Mouse (Mus musculus): Measurements from ENCODE around the gene Gm20481.
"Not testable (repeated sequence)": the region's sequence is repeated elsewhere in the genome, so short reads cannot be mapped to it uniquely, and the experiment has no call there.

Gene Gm20481

GRCm38 (mm10) chr17:35003022-35003838, 33.5 kb downstream of the Gm20481 start:
- DNase-seq (ENCODE audit: low spot score) = no peak

- DNase-seq (ENCODE audit: low spot score) = no peak
Observed at GRCm38 (mm10) chr17:35004075-35004717, 34.5 kb downstream of the Gm20481 start.

DNA sequence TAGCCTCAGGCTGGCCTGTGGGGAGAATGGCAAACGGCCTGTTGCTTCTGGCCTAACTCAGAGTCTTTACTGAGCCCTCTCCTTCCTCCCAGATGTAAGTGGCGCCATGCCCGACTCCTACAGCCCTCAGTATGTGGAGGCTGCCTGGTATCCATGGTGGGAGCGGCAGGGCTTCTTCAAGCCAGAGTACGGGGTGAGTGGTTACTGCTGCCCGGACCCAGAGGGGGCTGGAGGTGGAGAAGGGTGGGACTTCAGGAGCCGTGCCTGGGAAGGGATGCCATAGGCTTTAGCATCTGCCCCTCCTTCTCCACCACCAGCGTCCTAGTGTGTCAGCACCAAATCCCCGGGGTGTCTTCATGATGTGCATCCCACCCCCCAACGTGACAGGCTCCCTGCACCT, 35.4 kb downstream of the Gm20481 start:
- DNase-seq (ENCODE audit: low spot score) = no peak

- not testable (repeated sequence) for DNase-seq (ENCODE audit: low spot score)
Observed at GRCm38 (mm10) chr17:35005902-35006301, 36.2 kb downstream of the Gm20481 start.

- no peak for DNase-seq (ENCODE audit: low spot score)
Observed at GRCm38 (mm10) chr17:35007387-35007991, 37.8 kb downstream of the Gm20481 start.

DNA sequence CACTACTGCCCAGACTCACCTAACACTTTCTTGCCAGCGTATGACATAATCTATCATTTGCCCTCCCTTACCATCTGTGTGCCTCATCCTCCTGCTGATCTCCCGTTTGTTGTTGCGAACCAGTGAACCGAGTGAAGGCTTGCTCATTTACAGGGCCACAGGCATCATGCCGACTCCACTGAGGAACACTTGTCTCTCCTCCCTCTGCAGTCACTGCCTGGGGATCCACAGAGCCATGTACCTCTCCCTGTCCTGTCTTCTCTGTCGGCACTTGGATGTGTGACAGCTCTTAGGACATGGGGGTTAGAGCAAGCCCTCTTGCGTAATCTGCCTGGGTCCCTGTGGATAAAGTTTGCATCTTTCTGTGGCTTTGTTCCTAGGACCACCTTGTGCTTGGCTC, 39.9 kb downstream of the Gm20481 start:
- no peak for DNase-seq (ENCODE audit: low spot score)

DNA sequence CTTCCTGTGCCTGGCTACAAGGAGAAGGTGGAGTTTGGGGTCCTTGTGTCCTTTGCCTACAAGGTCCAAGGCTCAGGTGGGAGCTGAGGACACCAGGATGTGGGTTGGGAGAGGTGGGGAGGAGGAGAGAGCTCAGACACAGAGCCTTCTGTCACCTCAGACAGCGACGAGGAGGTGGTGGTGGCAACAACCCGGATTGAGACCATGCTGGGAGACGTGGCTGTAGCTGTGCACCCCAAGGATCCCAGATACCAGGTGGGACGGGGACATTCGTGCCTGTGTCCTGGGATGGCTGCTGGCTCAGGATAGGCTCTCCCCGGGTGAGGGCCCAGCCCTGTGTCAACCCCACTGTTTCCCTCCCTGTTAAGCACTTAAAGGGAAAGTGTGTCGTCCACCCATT, 41.7 kb downstream of the Gm20481 start:
- DNase-seq (ENCODE audit: low spot score) = no peak

DNA sequence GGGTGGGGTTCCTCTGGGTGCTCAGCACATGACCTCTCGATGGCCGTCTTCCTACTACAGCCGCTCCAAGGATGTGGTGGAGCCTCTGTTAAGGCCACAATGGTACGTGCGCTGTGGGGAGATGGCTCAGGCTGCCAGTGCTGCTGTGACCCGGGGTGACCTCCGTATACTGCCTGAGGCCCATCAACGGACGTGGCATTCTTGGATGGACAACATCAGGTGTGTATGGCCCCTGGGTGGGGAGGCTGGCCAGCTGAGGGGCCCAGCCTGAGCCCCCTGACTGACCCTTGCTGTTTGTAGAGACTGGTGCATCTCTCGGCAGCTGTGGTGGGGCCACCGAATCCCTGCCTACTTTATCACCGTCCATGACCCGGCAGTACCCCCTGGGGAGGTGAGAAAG, 42.7 kb downstream of the Gm20481 start:
- DNase-seq (ENCODE audit: low spot score) = no peak

- no peak for DNase-seq (ENCODE audit: low spot score)
Observed at GRCm38 (mm10) chr17:35013221-35013620, 43.5 kb downstream of the Gm20481 start.

DNA sequence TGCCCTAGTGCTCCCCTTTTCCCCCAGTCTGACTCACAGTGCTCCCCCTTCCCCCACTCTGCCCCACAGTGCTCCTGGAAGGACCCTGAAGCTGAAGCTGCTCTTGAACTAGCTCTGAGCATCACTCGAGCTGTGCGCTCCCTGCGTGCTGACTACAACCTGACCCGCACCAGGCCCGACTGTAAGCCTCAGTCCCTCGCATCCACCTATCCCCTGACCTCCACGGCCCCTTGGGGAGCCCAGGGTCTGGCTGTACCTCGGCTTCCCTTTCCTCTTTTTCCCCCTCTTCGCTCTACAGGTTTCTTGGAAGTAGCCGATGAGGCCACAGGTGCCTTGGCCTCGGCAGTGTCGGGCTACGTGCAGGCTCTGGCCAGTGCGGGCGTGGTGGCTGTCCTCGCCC, 45.6 kb downstream of the Gm20481 start:
- DNase-seq (ENCODE audit: low spot score) = no peak

GRCm38 (mm10) chr17:35016376-35016775, 46.7 kb downstream of the Gm20481 start, which contains the start of gene Vwa7:
Vwa7 (plus strand) TSS chr17:35016579.
- no peak for DNase-seq (ENCODE audit: low spot score)

DNA sequence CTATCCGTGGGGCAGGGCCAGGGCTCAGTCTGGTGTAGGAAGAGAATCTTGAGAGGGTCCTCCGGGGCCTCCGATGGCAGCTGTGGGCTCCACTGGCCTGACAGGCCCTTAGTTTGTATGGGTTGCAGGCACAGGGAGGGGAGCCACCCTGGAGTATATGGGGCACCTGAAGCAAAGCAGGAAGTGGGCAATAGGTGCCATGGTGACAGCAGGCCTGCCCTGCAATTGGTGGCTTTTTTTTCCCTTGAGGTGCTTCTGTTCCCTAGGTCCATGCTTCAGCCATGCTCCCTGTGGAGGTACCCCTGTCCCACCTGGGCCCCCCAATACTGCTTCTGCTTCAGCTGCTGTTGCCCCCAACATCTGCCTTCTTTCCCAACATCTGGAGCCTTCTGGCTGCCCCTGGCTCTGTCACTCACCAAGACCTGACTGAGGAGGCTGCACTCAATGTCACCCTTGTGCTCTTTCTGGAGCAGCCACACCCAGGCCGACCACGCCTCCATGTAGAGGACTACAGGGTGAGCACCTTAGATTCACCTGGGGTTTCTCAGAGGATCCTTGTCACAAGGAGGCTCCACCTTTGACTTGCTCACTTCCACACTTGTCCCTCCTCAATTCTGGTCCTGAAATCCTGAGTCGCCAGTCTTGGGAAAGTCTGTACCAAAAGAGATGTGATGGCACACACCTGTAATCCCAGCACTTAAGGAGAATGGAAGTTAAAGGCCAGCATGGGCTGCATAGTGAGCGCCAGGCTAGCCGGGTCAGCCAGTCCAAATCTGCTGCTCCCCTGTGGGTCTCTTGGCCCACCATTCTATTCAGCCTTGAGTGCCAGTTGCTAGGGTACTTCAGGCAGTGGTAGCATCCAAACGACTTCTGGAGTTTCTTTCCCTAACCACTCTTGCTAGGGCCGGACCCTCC, 47.3 kb downstream of the Gm20481 start:
- DNase-seq (ENCODE audit: low spot score) = no peak

GRCm38 (mm10) chr17:35017706-35018030, 48.0 kb downstream of the Gm20481 start:
- no peak for DNase-seq (ENCODE audit: low spot score)

GRCm38 (mm10) chr17:35018171-35018570, 48.5 kb downstream of the Gm20481 start:
- DNase-seq (ENCODE audit: low spot score) = no peak

DNA sequence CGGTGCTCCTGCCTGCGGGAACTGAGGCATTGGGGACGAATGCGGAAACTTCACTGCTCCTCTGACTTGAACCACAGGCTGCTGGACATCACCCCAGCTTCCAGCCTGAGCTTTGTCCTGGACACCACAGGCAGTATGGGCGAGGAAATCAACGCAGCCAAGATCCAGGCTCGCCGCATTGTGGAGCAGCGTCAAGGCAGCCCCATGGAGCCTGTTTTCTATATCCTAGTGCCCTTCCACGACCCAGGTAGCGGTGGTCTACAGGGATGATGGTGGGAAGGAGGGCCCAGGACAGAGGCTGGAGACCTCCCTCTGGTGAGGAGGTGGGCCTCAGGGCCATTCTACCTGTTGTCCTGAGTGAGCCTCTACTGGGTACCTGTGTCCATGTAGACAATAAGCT, 50.2 kb downstream of the Gm20481 start:
- DNase-seq (ENCODE audit: low spot score) = no peak

- no peak for DNase-seq (ENCODE audit: low spot score)
Observed at GRCm38 (mm10) chr17:35020551-35020950, 50.8 kb downstream of the Gm20481 start.

GRCm38 (mm10) chr17:35021163-35021808, 51.6 kb downstream of the Gm20481 start:
- peak; percentile 88 for DNase-seq (ENCODE audit: low spot score)
